Mouse (Mus musculus) liver, postnatal 0 days (tissue): ENCODE data around the gene Mlip.

ENCODE experiments used
- CTCF ChIP-seq: sonication (generic); IDR thresholded peaks from 2 replicates; pipeline ENCODE4 v1.5.1; 2016; ENCODE audit warnings: antibody characterized with exemption, low read depth
- EP300 ChIP-seq: IDR thresholded peaks from 2 replicates; pipeline ENCODE4 v1.6.1; 2016; ENCODE audit warnings: antibody characterized with exemption, low read depth, mild to moderate bottlenecking

GRCm38 (mm10) chr9:77362906-77363305 is 10.1 kb upstream of the Mlip start:
- no peak for TF ChIP-seq EP300
- TF ChIP-seq CTCF: no peak
